Mouse (Mus musculus) mature B cell (primary cell): ENCODE data around the gene Vash1.

Experiments
- in situ Hi-C: fragments of 300-500 bp; cut with MboI; formaldehyde crosslinking; loops from 2 replicates; pipeline ENCODE4 v1.14.3; 2019

Gene Vash1

GRCm38 (mm10) chr12:86716962-86717361 is 38.5 kb downstream of the Vash1 start:
- in situ Hi-C loops, result no loop called here

- in situ Hi-C loops, result no loop called here
Measured at GRCm38 (mm10) chr12:86719961-86720639, 41.6 kb downstream of the Vash1 start.

- in situ Hi-C loops, result no loop called here
Measured at GRCm38 (mm10) chr12:86721453-86721852, 43.0 kb downstream of the Vash1 start.

- in situ Hi-C loops, result no loop called here
Measured at GRCm38 (mm10) chr12:86724300-86724699, 45.8 kb downstream of the Vash1 start.

- in situ Hi-C loops, result no loop called here
Measured at GRCm38 (mm10) chr12:86725706-86726105, 47.2 kb downstream of the Vash1 start.

- in situ Hi-C loops, result no loop called here
Measured at GRCm38 (mm10) chr12:86726120-86726640, 47.7 kb downstream of the Vash1 start, which contains the start of gene Angel1. Angel1 (minus strand) TSS chr12:86726460.

GRCm38 (mm10) chr12:86734319-86734810 is 55.9 kb downstream of the Vash1 start, which contains the start of gene Lrrc74a:
Lrrc74a (plus strand) TSS chr12:86734369.
- in situ Hi-C loops, result no loop called here
